Mouse (Mus musculus): ENCODE measurements at regions not wholly inside any gene's neighbourhood (a gene's known extent, or its start where the extent isn't known, plus 50 kb on each side); places are given as distances from the start of the nearest gene placed in this dataset.

- DNase-seq, result no peak
These were observed 52.8 kb upstream of the Rnf32 start for GRCm38 (mm10) chr5:29142957-29143356.

- DNase-seq, result no peak
These were observed 53.3 kb upstream of the Rnf32 start for GRCm38 (mm10) chr5:29142502-29142901.

- DNase-seq, result no peak
These were observed 58.3 kb upstream of the Rnf32 start for GRCm38 (mm10) chr5:29137481-29137880.

GRCm38 (mm10) chr5:29132261-29132660, 63.5 kb upstream of the Rnf32 start:
- no peak for DNase-seq

- DNase-seq, result no peak
These were observed 64.0 kb upstream of the Rnf32 start for GRCm38 (mm10) chr5:29131762-29132161.

- no peak for DNase-seq
These were observed 66.1 kb upstream of the Rnf32 start for GRCm38 (mm10) chr5:29129724-29130123.

- no peak for DNase-seq
These were observed 78.8 kb upstream of the Rnf32 start for GRCm38 (mm10) chr5:29116942-29117341.

GRCm38 (mm10) chr5:29112531-29112930, 83.3 kb upstream of the Rnf32 start:
- no peak for DNase-seq

- no peak for DNase-seq
These were observed 88.5 kb upstream of the Rnf32 start for GRCm38 (mm10) chr5:29107276-29107675.

GRCm38 (mm10) chr5:29083288-29083687, 112.5 kb upstream of the Rnf32 start:
- no peak for DNase-seq

- no peak for DNase-seq
These were observed 141.4 kb upstream of the Rnf32 start for GRCm38 (mm10) chr5:29054393-29054792.

- peak; percentile 77 for DNase-seq
These were observed 159.2 kb upstream of the Rnf32 start for GRCm38 (mm10) chr5:29036636-29037035.

GRCm38 (mm10) chr5:29033462-29033997, 162.3 kb upstream of the Rnf32 start:
- DNase-seq, result no peak

GRCm38 (mm10) chr5:29030525-29030924, 165.3 kb upstream of the Rnf32 start:
- no peak for DNase-seq

GRCm38 (mm10) chr5:29029957-29030356, 165.8 kb upstream of the Rnf32 start:
- DNase-seq, result no peak

- no peak for DNase-seq
These were observed 170.7 kb upstream of the Rnf32 start for GRCm38 (mm10) chr5:29025045-29025444.

GRCm38 (mm10) chr5:28992796-28993195, 203.0 kb upstream of the Rnf32 start:
- no peak for DNase-seq

GRCm38 (mm10) chr5:28979932-28980331, 215.9 kb upstream of the Rnf32 start:
- no peak for DNase-seq

- no peak for DNase-seq
These were observed 225.4 kb upstream of the Rnf32 start for GRCm38 (mm10) chr5:28970404-28970803.

- DNase-seq, result no peak
These were observed 240.8 kb upstream of the Rnf32 start for GRCm38 (mm10) chr5:28955036-28955435.

- no peak for DNase-seq
These were observed 248.3 kb upstream of the Rnf32 start for GRCm38 (mm10) chr5:28947465-28947864.

GRCm38 (mm10) chr5:28943571-28944316, 252.0 kb upstream of the Rnf32 start:
- DNase-seq, result no peak

- DNase-seq, result no peak
These were observed 254.8 kb upstream of the Rnf32 start for GRCm38 (mm10) chr5:28940972-28941371.

GRCm38 (mm10) chr5:28919296-28920063, 276.3 kb upstream of the Rnf32 start:
- DNase-seq, result no peak
